Mouse (Mus musculus): ENCODE results near the gene Ada. TPM values are rescaled to one million over a fixed set of nuclear protein-coding genes. Genes with fewer than 3 reads are reported as not detected.

The Ada gene
- polyA plus RNA-seq, 1 experiment from 2014 or later, result 2.8 TPM

Other genes with a start within 250 kb of the Ada start
- 0.09 TPM in 1 of 2 replicates, not detected in the other for gene Hnf4a, start 243.4 kb downstream of the Ada start, polyA plus RNA-seq (2015; fragmentation: Nextera tagmentation; extraction: Ambion mirVana)
- gene Ttpal, start 147.9 kb downstream of the Ada start, polyA plus RNA-seq (2015; fragmentation: Nextera tagmentation; extraction: Ambion mirVana), result 42.0 and 48.1 TPM in 2 replicates
- gene Serinc3, start 105.1 kb downstream of the Ada start, polyA plus RNA-seq (2015; fragmentation: Nextera tagmentation; extraction: Ambion mirVana), result 37.5 and 38.7 TPM in 2 replicates
- 110 and 119 TPM in 2 replicates for gene Pkig, start 91.9 kb downstream of the Ada start, polyA plus RNA-seq (2015; fragmentation: Nextera tagmentation; extraction: Ambion mirVana)
- gene Ccn5, start 70.6 kb upstream of the Ada start, polyA plus RNA-seq (2015; fragmentation: Nextera tagmentation; extraction: Ambion mirVana), result 0.13 and 0.22 TPM in 2 replicates
- not detected in 2 replicates for gene Kcnk15, start 103.4 kb upstream of the Ada start, polyA plus RNA-seq (2015; fragmentation: Nextera tagmentation; extraction: Ambion mirVana)
- gene Rims4, start 168.4 kb upstream of the Ada start, polyA plus RNA-seq (2015; fragmentation: Nextera tagmentation; extraction: Ambion mirVana), result 9.7 TPM in 2 replicates
- 434 and 443 TPM in 2 replicates for gene Ywhab, start 244.7 kb upstream of the Ada start, polyA plus RNA-seq (2015; fragmentation: Nextera tagmentation; extraction: Ambion mirVana)

Data from hindbrain, embryonic 13.5 days (tissue).